Comparison of ENCODE assay signal across 12 mouse cellular contexts in genomic region chr1:184344829-184345228, GRCm38 (mm10).
"Had no signal": no experiment of that assay in that cellular context is flagged by ENCODE, and none has a peak within 500 bp of the region (broad histone marks: within the 10 kb centered on the region; RNA-seq: fewer than 3 reads in every experiment).

No protein-coding gene starts in this region.

- H3K27ac ChIP-seq: layer of hippocampus, adult 2 months; limb, embryonic 12.5 days; liver, embryonic 14.5 days; midbrain, embryonic 12.5 days had no signal

- ATAC-seq: midbrain, embryonic 16.5 days had no signal

- H3K9me3 ChIP-seq: limb, embryonic 12.5 days; midbrain, embryonic 12.5 days had no signal

- H3K4me1 ChIP-seq: midbrain, embryonic 12.5 days had no signal

- H3K4me3 ChIP-seq: layer of hippocampus, adult 2 months; limb, embryonic 12.5 days; midbrain, embryonic 12.5 days had no signal

- H3K27me3 ChIP-seq: limb, embryonic 12.5 days; midbrain, embryonic 12.5 days had no signal

- H3K4me2 ChIP-seq: limb, embryonic 12.5 days; midbrain, embryonic 12.5 days had no signal

- DNase-seq: kidney, adult 11 months; kidney, postnatal 10 days; kidney, postnatal 4 days; liver; right cerebral cortex, adult 18-20 months; right cerebral cortex, postnatal 25 days; thymus, postnatal 4 days had no signal

- H3K36me3 ChIP-seq: limb, embryonic 12.5 days; midbrain, embryonic 12.5 days had no signal

- H3K9ac ChIP-seq: limb, embryonic 12.5 days; liver, embryonic 14.5 days; midbrain, embryonic 12.5 days had no signal
